Mouse (Mus musculus) MEL (cell line): Measurements from ENCODE around the gene Agtrap. TPM values are rescaled to one million over a fixed set of nuclear protein-coding genes. Genes with fewer than 3 reads are reported as not detected.

Source experiments
- DNase-seq: peaks from one replicate; pipeline ENCODE4 v3.0.0; 2011; ENCODE audit warnings: low read depth, low spot score
- H3K27ac ChIP-seq: 2 replicates; pipeline ENCODE4 v1.5.1; 2012; ENCODE audit warnings: low read depth, mild to moderate bottlenecking, control low read depth, low read length, moderate library complexity; ENCODE audit not compliant: control insufficient read depth
- H3K27me3 ChIP-seq, 2 experiments: fragments of 150-350 bp in 1 of 2; sonication (generic) in 1 of 2; 2 replicates each; pipeline ENCODE4 v1.6.1; 2012; ENCODE audit warnings: low read length in 2 of 2, mild to moderate bottlenecking in 2 of 2, improper control_type of control experiment in 1 of 2, moderate library complexity in 1 of 2; ENCODE audit not compliant: insufficient read depth in 2 of 2, control insufficient read depth in 1 of 2
- H3K36me3 ChIP-seq, 2 experiments: 2 replicates each; pipeline ENCODE4 v1.6.1; 2012 to 2014; ENCODE audit warnings: low read length in 2 of 2, improper control_type of control experiment in 1 of 2, inconsistent platforms in 1 of 2, mild to moderate bottlenecking in 1 of 2; ENCODE audit not compliant: insufficient read depth in 2 of 2, control insufficient read depth in 1 of 2
- H3K4me1 ChIP-seq, 2 experiments: fragments of 150-350 bp in 1 of 2; sonication (generic) in 1 of 2; 2 replicates each; pipeline ENCODE4 v1.6.1; 2012; ENCODE audit warnings: low read length in 2 of 2, improper control_type of control experiment in 1 of 2, mild to moderate bottlenecking in 1 of 2; ENCODE audit not compliant: insufficient read depth in 2 of 2, control insufficient read depth in 1 of 2
- H3K4me3 ChIP-seq, 2 experiments: fragments of 150-350 bp in 1 of 2; sonication (generic) in 1 of 2; 2 replicates each; pipeline ENCODE4 v1.5.1; 2012; ENCODE audit warnings: low read depth in 2 of 2, low read length in 2 of 2, mild to moderate bottlenecking in 2 of 2, moderate library complexity in 2 of 2, control low read depth in 1 of 2, improper control_type of control experiment in 1 of 2; ENCODE audit not compliant: control insufficient read depth in 1 of 2, insufficient read depth in 1 of 2
- H3K79me2 ChIP-seq: 2 replicates; pipeline ENCODE4 v1.6.1; 2012; ENCODE audit warnings: mild to moderate bottlenecking, low read length, moderate library complexity; ENCODE audit not compliant: control insufficient read depth, poor library complexity, insufficient read depth
- H3K9ac ChIP-seq: 2 replicates; pipeline ENCODE4 v1.6.1; 2012; ENCODE audit warnings: low read depth, mild to moderate bottlenecking, control low read depth, low read length, moderate library complexity; ENCODE audit not compliant: control insufficient read depth, poor library complexity, severe bottlenecking
- H3K9me3 ChIP-seq: fragments of 150-350 bp; sonication (generic); replicated peaks from 2 replicates; pipeline ENCODE4 v1.6.1; 2012; ENCODE audit warnings: mild to moderate bottlenecking, low read length, improper control_type of control experiment, moderate library complexity; ENCODE audit not compliant: insufficient read depth
- CTCF ChIP-seq, 3 experiments: IDR thresholded peaks in 2 of 3; conservative IDR thresholded peaks in 1 of 3; 2 replicates each; pipeline ENCODE4 v1.5.1; 2011 to 2012; ENCODE audit warnings: low read length in 3 of 3, low read depth in 2 of 3, mild to moderate bottlenecking in 2 of 3, improper control_type of control experiment in 1 of 3, inconsistent platforms in 1 of 3, mixed read lengths in 1 of 3, moderate library complexity in 1 of 3; ENCODE audit not compliant: control insufficient read depth in 1 of 3, insufficient read depth in 1 of 3, poor library complexity in 1 of 3, severe bottlenecking in 1 of 3
- EP300 ChIP-seq, 2 experiments: IDR thresholded peaks; 2 replicates each; pipeline ENCODE4 v1.6.1; 2011; ENCODE audit warnings: improper control_type of control experiment in 2 of 2, low read length in 2 of 2, low read depth in 1 of 2, mild to moderate bottlenecking in 1 of 2
- ETS1 ChIP-seq: IDR thresholded peaks from 2 replicates; pipeline ENCODE4 v1.6.1; 2012; ENCODE audit warnings: low read depth, mild to moderate bottlenecking, inconsistent platforms, low read length, improper control_type of control experiment, moderate library complexity
- GATA1 ChIP-seq: IDR thresholded peaks from 2 replicates; pipeline ENCODE4 v1.6.1; 2011; ENCODE audit warnings: low read depth, low read length, improper control_type of control experiment
- HCFC1 ChIP-seq: IDR thresholded peaks from 2 replicates; pipeline ENCODE4 v1.6.1; 2012; ENCODE audit warnings: low read depth, mild to moderate bottlenecking, inconsistent platforms, low read length, improper control_type of control experiment, moderate library complexity
- MEF2A ChIP-seq: IDR thresholded peaks from 2 replicates; pipeline ENCODE4 v1.6.1; 2014; ENCODE audit warnings: low read depth, mild to moderate bottlenecking, inconsistent platforms, low read length, improper control_type of control experiment; ENCODE audit not compliant: poor library complexity, insufficient replicate concordance, severe bottlenecking; ENCODE audit errors: extremely low read depth
- MXI1 ChIP-seq: IDR thresholded peaks from 2 replicates; pipeline ENCODE4 v1.6.1; 2011; ENCODE audit warnings: mild to moderate bottlenecking, low read depth, low read length, improper control_type of control experiment
- MYC ChIP-seq: IDR thresholded peaks from 2 replicates; pipeline ENCODE4 v1.6.1; 2011; ENCODE audit warnings: low read depth, mild to moderate bottlenecking, low read length, improper control_type of control experiment, moderate library complexity
- NELFE ChIP-seq: IDR thresholded peaks from 2 replicates; pipeline ENCODE4 v1.6.1; 2011; ENCODE audit warnings: low read depth, low read length, improper control_type of control experiment
- POLR2A ChIP-seq, 2 experiments: IDR thresholded peaks; 2 replicates each; pipeline ENCODE4 v1.6.1; 2011 to 2012; ENCODE audit warnings: low read length in 2 of 2, mild to moderate bottlenecking in 2 of 2, control low read depth in 1 of 2, improper control_type of control experiment in 1 of 2, low read depth in 1 of 2, moderate library complexity in 1 of 2; ENCODE audit not compliant: control insufficient read depth in 1 of 2, insufficient read depth in 1 of 2, poor library complexity in 1 of 2
- POLR2AphosphoS2 ChIP-seq: IDR thresholded peaks from 2 replicates; pipeline ENCODE4 v1.6.1; 2011; ENCODE audit warnings: low read length, improper control_type of control experiment
- RCOR1 ChIP-seq: IDR thresholded peaks from 2 replicates; pipeline ENCODE4 v1.6.1; 2012; ENCODE audit warnings: low read depth, mild to moderate bottlenecking, inconsistent platforms, low read length, improper control_type of control experiment
- UBTF ChIP-seq: IDR thresholded peaks from 2 replicates; pipeline ENCODE4 v1.6.1; 2012; ENCODE audit warnings: low read depth, mild to moderate bottlenecking, inconsistent platforms, low read length, improper control_type of control experiment, moderate library complexity, borderline replicate concordance; ENCODE audit not compliant: insufficient read depth
- ZNF384 ChIP-seq: IDR thresholded peaks from 2 replicates; pipeline ENCODE4 v1.6.1; 2012; ENCODE audit warnings: low read depth, mild to moderate bottlenecking, inconsistent platforms, low read length, improper control_type of control experiment
- polyA plus RNA-seq, 2 experiments: library from polyadenylated mRNA; stranded (reverse) in 1 of 2; unstranded in 1 of 2; fragments of >175 nt in 1 of 2; fragments of >200 nt in 1 of 2; gene quantifications; 2 replicates each; pipeline versions ENCODE4 v1.2.1 to v1.2.4; 2012; ENCODE audit warnings: low replicate concordance in 2 of 2, low read depth in 1 of 2; ENCODE audit not compliant: insufficient read length in 2 of 2, insufficient read depth in 1 of 2, missing spikeins in 1 of 2
- total RNA-seq: library from RNA; depleted of rRNA; stranded (reverse); fragments of 300-350 nt; gene quantifications from 2 replicates; pipeline ENCODE4 v1.2.3, GENCODE M21; 2012

Agtrap gene
- total and polyA plus RNA-seq, 3 experiments, result 5.0 to 16.0 TPM; not detected in 1

DNA sequence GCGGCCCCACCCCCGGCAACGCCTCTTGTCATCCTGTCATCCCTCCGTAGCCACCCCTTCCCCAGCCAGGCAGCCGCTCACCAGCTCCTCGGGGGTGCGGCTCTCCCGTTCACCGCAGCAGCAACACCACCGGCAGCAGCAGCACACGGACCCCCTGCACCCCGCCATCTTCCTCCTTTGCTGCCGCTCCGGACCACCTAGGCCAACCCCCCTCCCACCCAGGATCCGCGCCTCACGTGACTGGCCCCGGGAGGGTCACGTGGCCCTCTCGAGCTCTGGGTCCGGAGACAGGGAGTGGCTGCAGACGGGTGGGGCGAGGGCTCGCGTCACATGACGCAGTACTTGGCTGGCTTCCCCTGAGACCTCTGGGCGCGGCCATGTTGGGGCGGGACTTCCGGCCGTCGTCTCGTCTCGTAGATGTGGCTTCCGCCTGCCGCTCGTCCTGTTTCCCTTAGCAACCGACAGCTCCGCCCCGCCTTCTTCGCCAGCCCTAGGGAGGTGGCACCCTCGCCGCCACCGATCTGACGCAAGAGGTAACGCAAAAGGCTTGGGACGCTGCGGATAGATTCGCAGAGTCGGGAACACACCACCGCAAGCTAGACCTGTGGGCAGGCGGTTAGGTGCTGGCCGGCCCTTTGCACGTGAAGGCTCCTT is 49.1 kb downstream of the Agtrap start, which contains the start of the genes Clcn6 and Mthfr (continued):
- TF ChIP-seq NELFE (peak; percentile 61), CTCF (IDR thresholded peaks at IDR 0.05 in 2 of 3, conservative IDR thresholded peaks at IDR 0.05 in 1 of 3; ENCODE audit: control insufficient read depth in 1 of 3, insufficient read depth in 1 of 3, low read depth in 2 of 3, low read length in 3 of 3, poor library complexity in 1 of 3, severe bottlenecking in 1 of 3) (no peak)
- TF ChIP-seq, all 39 proteins: peak for 17

DNA sequence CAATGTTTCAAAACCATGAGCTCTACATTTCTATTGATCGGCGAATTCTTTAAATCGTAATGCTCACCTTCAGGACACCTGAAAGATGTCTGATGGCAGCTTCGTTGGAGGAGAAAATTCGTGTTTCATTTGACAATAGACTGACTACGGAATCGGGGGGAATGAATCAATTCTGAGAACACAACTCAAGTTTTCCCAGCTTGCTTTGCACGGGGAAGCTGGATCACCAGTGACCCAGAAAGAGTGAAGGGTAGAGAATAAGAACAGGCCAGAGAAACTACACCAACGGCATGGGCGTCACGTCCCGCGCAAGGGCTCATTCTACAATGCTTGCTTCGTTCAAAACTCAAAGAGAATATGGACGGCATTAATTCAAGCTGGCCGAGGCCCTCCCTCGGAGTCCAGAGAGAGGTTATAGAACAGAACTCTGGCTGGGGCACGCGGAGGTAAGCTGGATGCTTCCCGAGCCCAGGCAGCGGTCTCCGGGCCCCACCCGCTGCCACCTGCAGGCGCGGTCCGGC is 49.7 kb downstream of the Agtrap start:
- DNase-seq, result no peak
- Histone ChIP-seq H3K36me3 (peaks cover 0 to 17% of the 10 kb centered on the region in 2 experiments; a peak in 2 of 4 replicates), H3K27ac (peak overlapping the region; percentile 48), H3K9me3 (no peaks in the 10 kb centered on the region), H3K4me3 (peak overlapping the region; percentile 74), H3K4me1 (peaks cover 4 to 22% of the 10 kb centered on the region in 2 experiments; a peak in 3 of 4 replicates), H3K9ac (peak overlapping the region; percentile 83), H3K27me3 (no peaks in the 10 kb centered on the region), H3K79me2 (peaks cover 11% of the 10 kb centered on the region)
- TF ChIP-seq POLR2AphosphoS2 (no peak; the same call in 1 of the 2 replicates), MYC (0 out of 2 replicates have a peak, but pooled peaks have one; percentile 22), POLR2A (IDR thresholded peaks at IDR 0.05; ENCODE audit: control insufficient read depth in 1 of 2, insufficient read depth in 1 of 2, low read depth in 1 of 2, low read length in 2 of 2, poor library complexity in 1 of 2) (peak; percentile 14 to 45; a peak in 1 of 4 replicates), NELFE (peak; percentile 44)

DNA sequence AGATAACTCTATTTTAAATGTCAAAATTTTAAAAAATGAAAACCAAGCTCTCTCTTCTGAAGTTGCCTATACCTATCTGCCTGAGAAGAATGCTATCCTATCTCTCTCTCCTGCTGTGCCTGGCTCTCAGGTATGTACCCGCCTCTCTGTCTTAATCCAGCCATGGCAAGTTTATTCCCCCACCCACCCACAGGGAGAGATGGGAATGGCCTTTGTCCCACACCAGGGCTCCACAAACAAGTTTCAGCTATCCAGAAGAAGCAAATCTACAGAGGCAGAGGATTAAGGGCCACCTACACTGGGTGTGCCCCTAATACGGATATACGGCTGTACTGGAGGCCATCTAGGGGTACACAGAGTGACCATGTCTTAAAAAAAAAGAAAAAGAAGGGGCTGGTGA is 52.4 kb downstream of the Agtrap start:
- peaks cover 4 to 14% of the 10 kb centered on the region in 2 experiments; a peak in 3 of 4 replicates for H3K4me1 ChIP-seq
- H3K4me3 ChIP-seq, result no peak overlapping the region
- H3K9ac ChIP-seq, result no peak overlapping the region
- no peaks in the 10 kb centered on the region for H3K27me3 ChIP-seq
- no peak overlapping the region for H3K27ac ChIP-seq
- peaks cover 10% of the 10 kb centered on the region for H3K79me2 ChIP-seq
- no peaks in the 10 kb centered on the region for H3K9me3 ChIP-seq
- TF ChIP-seq GATA1, result no peak
- no peak for TF ChIP-seq ZNF384
- H3K36me3 ChIP-seq, result peaks cover 0 to 12% of the 10 kb centered on the region in 2 experiments; a peak in 2 of 4 replicates
- no peak for DNase-seq

DNA sequence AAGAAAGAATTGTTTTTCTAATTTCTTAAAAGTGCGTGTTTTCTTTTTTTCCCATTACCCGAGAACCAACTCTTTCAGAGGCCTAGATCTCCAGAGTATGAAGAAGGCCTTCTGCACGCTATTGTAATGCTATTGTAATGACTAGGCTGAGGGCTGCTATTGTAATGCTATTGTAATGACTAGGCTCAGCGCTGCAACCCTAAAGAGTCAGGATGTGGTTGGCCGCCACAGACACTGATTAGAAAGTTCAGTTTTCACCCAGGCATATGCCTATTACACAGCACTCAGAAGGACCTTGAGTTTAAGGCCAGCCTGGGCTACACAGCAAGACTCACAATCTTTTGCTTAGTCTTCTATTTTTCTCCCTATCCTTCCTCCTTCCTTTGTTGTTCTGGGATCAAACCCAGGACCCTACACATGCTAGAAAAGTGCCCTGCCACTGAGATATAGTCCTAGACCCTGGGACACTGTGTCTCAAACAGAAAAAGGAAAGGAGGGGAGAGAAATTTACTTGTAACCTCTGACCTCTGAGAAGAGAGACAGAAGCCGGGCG is 53.9 kb downstream of the Agtrap start:
- Histone ChIP-seq H3K27ac (peak overlapping the region; percentile 68), H3K27me3 (no peaks in the 10 kb centered on the region), H3K4me1 (peaks cover 4 to 5% of the 10 kb centered on the region in 2 experiments; a peak in 3 of 4 replicates), H3K4me3 (no peak overlapping the region), H3K79me2 (peaks cover 2% of the 10 kb centered on the region; the same call in 1 of the 2 replicates), H3K9ac (no peak overlapping the region), H3K9me3 (no peaks in the 10 kb centered on the region), H3K36me3 (peaks cover 0 to 5% of the 10 kb centered on the region in 2 experiments; a peak in 3 of 4 replicates)
- DNase-seq, result peak; percentile 54
- TF ChIP-seq RCOR1 (no peak), MEF2A (no peak), UBTF (no peak), ETS1 (no peak), HCFC1 (no peak), EP300 (IDR thresholded peaks at IDR 0.05; ENCODE audit: low read depth in 1 of 2, low read length in 2 of 2) (peak in 1 of 2 experiments; percentile 15; a peak in 1 of 4 replicates), MXI1 (no peak)
